Mouse (Mus musculus): ENCODE measurements around the gene Pwwp2b.

Gene Pwwp2b

GRCm38 (mm10) chr7:139257752-139258542, 9.7 kb downstream of the Pwwp2b start:
- no peak for DNase-seq (ENCODE audit: low read depth, low spot score)

- peak; percentile 17 for DNase-seq (ENCODE audit: low read depth, low spot score)
Measured at GRCm38 (mm10) chr7:139264337-139264736, 16.1 kb downstream of the Pwwp2b start.

- DNase-seq (ENCODE audit: low read depth, low spot score) = peak; percentile 42
Measured at GRCm38 (mm10) chr7:139265634-139266033, 17.4 kb downstream of the Pwwp2b start.

- DNase-seq (ENCODE audit: low read depth, low spot score) = no peak
Measured at GRCm38 (mm10) chr7:139266431-139266830, 18.1 kb downstream of the Pwwp2b start.

GRCm38 (mm10) chr7:139266886-139267870, 18.9 kb downstream of the Pwwp2b start:
- no peak for DNase-seq (ENCODE audit: low read depth, low spot score)

- no peak for DNase-seq (ENCODE audit: low read depth, low spot score)
Measured at GRCm38 (mm10) chr7:139270738-139271137, 22.5 kb downstream of the Pwwp2b start.

GRCm38 (mm10) chr7:139271871-139272270, 23.6 kb downstream of the Pwwp2b start:
- no peak for DNase-seq (ENCODE audit: low read depth, low spot score)

- no peak for DNase-seq (ENCODE audit: low read depth, low spot score)
Measured at GRCm38 (mm10) chr7:139272639-139273396, 24.5 kb downstream of the Pwwp2b start.

- DNase-seq (ENCODE audit: low read depth, low spot score) = no peak
Measured at GRCm38 (mm10) chr7:139273397-139273719, 25.1 kb downstream of the Pwwp2b start.

- DNase-seq (ENCODE audit: low read depth, low spot score) = no peak
Measured at GRCm38 (mm10) chr7:139275586-139275985, 27.3 kb downstream of the Pwwp2b start.

GRCm38 (mm10) chr7:139276150-139276549, 27.9 kb downstream of the Pwwp2b start:
- DNase-seq (ENCODE audit: low read depth, low spot score) = no peak

GRCm38 (mm10) chr7:139277536-139277935, 29.3 kb downstream of the Pwwp2b start:
- no peak for DNase-seq (ENCODE audit: low read depth, low spot score)

- no peak for DNase-seq (ENCODE audit: low read depth, low spot score)
Measured at GRCm38 (mm10) chr7:139279571-139279970, 31.3 kb downstream of the Pwwp2b start.

GRCm38 (mm10) chr7:139280044-139280443, 31.8 kb downstream of the Pwwp2b start:
- DNase-seq (ENCODE audit: low read depth, low spot score) = no peak

- peak; percentile 60 for DNase-seq (ENCODE audit: low read depth, low spot score)
Measured at GRCm38 (mm10) chr7:139281195-139281594, 32.9 kb downstream of the Pwwp2b start.

- DNase-seq (ENCODE audit: low read depth, low spot score) = no peak
Measured at GRCm38 (mm10) chr7:139282037-139282436, 33.8 kb downstream of the Pwwp2b start.

- DNase-seq (ENCODE audit: low read depth, low spot score) = peak; percentile 22
Measured at GRCm38 (mm10) chr7:139285295-139285943, 37.1 kb downstream of the Pwwp2b start.

GRCm38 (mm10) chr7:139288540-139288939, 40.3 kb downstream of the Pwwp2b start:
- DNase-seq (ENCODE audit: low read depth, low spot score) = no peak

GRCm38 (mm10) chr7:139293350-139293749, 45.1 kb downstream of the Pwwp2b start:
- no peak for DNase-seq (ENCODE audit: low read depth, low spot score)

GRCm38 (mm10) chr7:139294076-139294475, 45.8 kb downstream of the Pwwp2b start:
- DNase-seq (ENCODE audit: low read depth, low spot score) = peak; percentile 59

GRCm38 (mm10) chr7:139295653-139296052, 47.4 kb downstream of the Pwwp2b start:
- DNase-seq (ENCODE audit: low read depth, low spot score) = no peak
